Mouse (Mus musculus): ENCODE results near the gene LTO1.

DNA sequence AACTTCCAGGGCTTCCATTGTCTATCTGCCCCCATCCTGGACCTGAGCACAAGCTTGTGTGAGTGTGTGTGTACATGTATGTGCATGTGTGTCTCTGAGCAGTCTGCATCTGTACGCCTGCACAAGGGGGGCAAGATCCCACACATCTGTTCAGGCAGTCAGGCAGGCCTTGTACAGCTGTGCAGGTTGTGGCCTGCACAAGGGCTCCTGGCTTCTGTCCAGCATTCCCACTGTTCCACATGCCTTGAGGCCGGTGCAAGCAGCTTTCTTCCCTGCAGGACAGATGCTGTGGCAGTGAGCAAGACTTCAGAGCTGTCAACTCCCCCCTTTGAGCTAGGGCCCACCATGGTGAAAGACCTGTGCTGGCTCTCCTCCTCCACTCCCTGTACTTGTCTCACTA lies 31.8 kb upstream of the LTO1 start:
- no peak for TF ChIP-seq EP300 (IDR thresholded peaks at IDR 0.05; ENCODE audit: low read depth)
- no peak for TF ChIP-seq CTCF (IDR thresholded peaks at IDR 0.05; ENCODE audit: low read depth)
